Mouse (Mus musculus): ENCODE data around the gene A730061H03Rik.

The A730061H03Rik gene

GRCm38 (mm10) chr14:55551794-55552193 is 8.4 kb downstream of the A730061H03Rik start:
- no peak for DNase-seq (ENCODE audit: low read depth, low spot score)

GRCm38 (mm10) chr14:55551347-55551746 is 8.9 kb downstream of the A730061H03Rik start:
- DNase-seq (ENCODE audit: low read depth, low spot score): no peak

GRCm38 (mm10) chr14:55550191-55550590 is 10.0 kb downstream of the A730061H03Rik start:
- DNase-seq (ENCODE audit: low read depth, low spot score): no peak

- no peak for DNase-seq (ENCODE audit: low read depth, low spot score)
These were observed 15.9 kb downstream of the A730061H03Rik start for GRCm38 (mm10) chr14:55544334-55544733.

- DNase-seq (ENCODE audit: low read depth, low spot score): no peak
These were observed 17.9 kb downstream of the A730061H03Rik start for GRCm38 (mm10) chr14:55542268-55542667.

GRCm38 (mm10) chr14:55540787-55541321 is 19.4 kb downstream of the A730061H03Rik start:
- DNase-seq (ENCODE audit: low read depth, low spot score): peak; percentile 78

GRCm38 (mm10) chr14:55540067-55540786 is 20.0 kb downstream of the A730061H03Rik start, which contains the start of gene Pck2:
Pck2 (plus strand) TSS chr14:55540266.
- DNase-seq (ENCODE audit: low read depth, low spot score): peak; percentile 95

- DNase-seq (ENCODE audit: low read depth, low spot score): peak; percentile 38
These were observed 24.0 kb downstream of the A730061H03Rik start for GRCm38 (mm10) chr14:55536116-55536745.

- DNase-seq (ENCODE audit: low read depth, low spot score): peak; percentile 68
These were observed 32.3 kb downstream of the A730061H03Rik start for GRCm38 (mm10) chr14:55527940-55528339.

GRCm38 (mm10) chr14:55526674-55527073 is 33.5 kb downstream of the A730061H03Rik start:
- no peak for DNase-seq (ENCODE audit: low read depth, low spot score)

GRCm38 (mm10) chr14:55524785-55525184 is 35.4 kb downstream of the A730061H03Rik start, which contains the start of gene Nrl:
Nrl (minus strand) TSS chr14:55524981.
- no peak for DNase-seq (ENCODE audit: low read depth, low spot score)

- no peak for DNase-seq (ENCODE audit: low read depth, low spot score)
These were observed 36.1 kb downstream of the A730061H03Rik start for GRCm38 (mm10) chr14:55524062-55524461.

- DNase-seq (ENCODE audit: low read depth, low spot score): no peak
These were observed 39.5 kb downstream of the A730061H03Rik start for GRCm38 (mm10) chr14:55520451-55521361.

GRCm38 (mm10) chr14:55519604-55520003 is 40.6 kb downstream of the A730061H03Rik start:
- no peak for DNase-seq (ENCODE audit: low read depth, low spot score)

GRCm38 (mm10) chr14:55518897-55519296 is 41.3 kb downstream of the A730061H03Rik start:
- no peak for DNase-seq (ENCODE audit: low read depth, low spot score)

GRCm38 (mm10) chr14:55515846-55516245 is 44.4 kb downstream of the A730061H03Rik start:
- DNase-seq (ENCODE audit: low read depth, low spot score): no peak

GRCm38 (mm10) chr14:55513927-55514326 is 46.3 kb downstream of the A730061H03Rik start:
- DNase-seq (ENCODE audit: low read depth, low spot score): no peak

- DNase-seq (ENCODE audit: low read depth, low spot score): no peak
These were observed 49.2 kb downstream of the A730061H03Rik start for GRCm38 (mm10) chr14:55511037-55511436.

- DNase-seq (ENCODE audit: low read depth, low spot score): no peak
These were observed 50.0 kb downstream of the A730061H03Rik start, which contains the start of gene Cpne6 for GRCm38 (mm10) chr14:55510125-55510731. Cpne6 (plus strand) TSS chr14:55510445.

All from 3T3-L1 (cell line).